Mouse (Mus musculus): ENCODE data around the gene Tmc5. TPM values are rescaled to one million over a fixed set of nuclear protein-coding genes. Genes with fewer than 3 reads are reported as not detected.

Tmc5 gene
- polyA plus RNA-seq, 1 experiment from 2014 or later, result 0.10 TPM

- WGBS (ENCODE audit: insufficient replicate concordance), result 52% methylated on average over 6 of the region's 6 CpGs
- no peak for ATAC-seq (replicated peaks; ENCODE audit: insufficient number of reproducible peaks, low FRiP score, low TSS enrichment)
These were observed 109.0 kb downstream of the Tmc5 start for GRCm38 (mm10) chr7:118706051-118706450.

GRCm38 (mm10) chr7:118706488-118706887, 109.4 kb downstream of the Tmc5 start:
- H3K36me3 ChIP-seq (ENCODE audit: control insufficient read depth, insufficient read depth, low read length), result no peaks in the 10 kb centered on the region
- no peaks in the 10 kb centered on the region for H3K27me3 ChIP-seq (ENCODE audit: control insufficient read depth, insufficient read depth, low read length)
- H3K4me2 ChIP-seq, result no peak overlapping the region
- no peak overlapping the region for H3K27ac ChIP-seq (ENCODE audit: low read depth, low read length)
- no peak overlapping the region for H3K9ac ChIP-seq (ENCODE audit: low read depth, low read length)
- no peak overlapping the region for H3K4me3 ChIP-seq (ENCODE audit: low read depth, low read length)
- 88% methylated on average over 5 of the region's 5 CpGs for WGBS (ENCODE audit: insufficient replicate concordance)
- no peak for ATAC-seq (replicated peaks; ENCODE audit: insufficient number of reproducible peaks, low FRiP score, low TSS enrichment)
- H3K9me3 ChIP-seq (replicated peaks; ENCODE audit: control insufficient read depth, low read length), result no peaks in the 10 kb centered on the region
- peaks cover 9% of the 10 kb centered on the region; the same call in 1 of the 2 replicates for H3K4me1 ChIP-seq (ENCODE audit: control insufficient read depth, insufficient read depth, low read length)

More at GRCm38 (mm10) chr7:118706051-118706450, 109.0 kb downstream of the Tmc5 start:
- peak overlapping the region; percentile 82 for H3K4me2 ChIP-seq
- H3K4me3 ChIP-seq (ENCODE audit: low read depth, low read length), result peak overlapping the region; percentile 74
- no peaks in the 10 kb centered on the region for H3K27me3 ChIP-seq (ENCODE audit: control insufficient read depth, insufficient read depth, low read length)
- no peaks in the 10 kb centered on the region for H3K9me3 ChIP-seq (replicated peaks; ENCODE audit: control insufficient read depth, low read length)
- 0 out of 2 replicates have a peak overlapping the region, but pooled peaks have one; percentile 70 for H3K27ac ChIP-seq (ENCODE audit: low read depth, low read length)
- 0 out of 2 replicates have a peak overlapping the region, but pooled peaks have one; percentile 11 for H3K9ac ChIP-seq (ENCODE audit: low read depth, low read length)
- no peaks in the 10 kb centered on the region for H3K36me3 ChIP-seq (ENCODE audit: control insufficient read depth, insufficient read depth, low read length)
- H3K4me1 ChIP-seq (ENCODE audit: control insufficient read depth, insufficient read depth, low read length), result peaks cover 9% of the 10 kb centered on the region; the same call in 1 of the 2 replicates

DNA sequence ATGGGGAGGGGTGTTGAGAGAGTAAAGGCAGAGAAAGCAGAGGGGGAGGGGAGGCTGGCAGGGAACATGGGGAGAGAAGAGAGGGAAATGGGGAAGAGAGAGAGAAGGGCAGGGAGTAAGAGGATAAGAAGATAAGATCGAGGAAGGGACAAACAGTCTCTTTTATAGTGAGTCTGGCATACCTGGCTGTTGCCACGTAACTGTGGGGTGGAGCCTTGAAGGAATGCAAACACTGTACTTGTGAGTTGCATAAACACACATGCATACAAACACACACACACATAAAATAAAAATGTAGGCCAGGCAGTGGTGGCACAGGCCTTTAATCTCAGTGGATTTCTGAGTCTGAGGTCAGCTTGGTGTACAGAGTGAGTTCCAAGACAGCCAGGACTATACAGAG, 110.1 kb downstream of the Tmc5 start:
- no peak for ATAC-seq (replicated peaks; ENCODE audit: insufficient number of reproducible peaks, low FRiP score, low TSS enrichment)
- no peak overlapping the region for H3K4me2 ChIP-seq
- H3K9ac ChIP-seq (ENCODE audit: low read depth, low read length), result no peak overlapping the region
- H3K4me3 ChIP-seq (ENCODE audit: low read depth, low read length), result no peak overlapping the region
- no peaks in the 10 kb centered on the region for H3K9me3 ChIP-seq (replicated peaks; ENCODE audit: control insufficient read depth, low read length)
- peaks cover 9% of the 10 kb centered on the region; the same call in 1 of the 2 replicates for H3K4me1 ChIP-seq (ENCODE audit: control insufficient read depth, insufficient read depth, low read length)
- H3K27me3 ChIP-seq (ENCODE audit: control insufficient read depth, insufficient read depth, low read length), result no peaks in the 10 kb centered on the region
- no peaks in the 10 kb centered on the region for H3K36me3 ChIP-seq (ENCODE audit: control insufficient read depth, insufficient read depth, low read length)
- 64% methylated on average over 2 of the region's 2 CpGs for WGBS (ENCODE audit: insufficient replicate concordance)
- H3K27ac ChIP-seq (ENCODE audit: low read depth, low read length), result no peak overlapping the region

DNA sequence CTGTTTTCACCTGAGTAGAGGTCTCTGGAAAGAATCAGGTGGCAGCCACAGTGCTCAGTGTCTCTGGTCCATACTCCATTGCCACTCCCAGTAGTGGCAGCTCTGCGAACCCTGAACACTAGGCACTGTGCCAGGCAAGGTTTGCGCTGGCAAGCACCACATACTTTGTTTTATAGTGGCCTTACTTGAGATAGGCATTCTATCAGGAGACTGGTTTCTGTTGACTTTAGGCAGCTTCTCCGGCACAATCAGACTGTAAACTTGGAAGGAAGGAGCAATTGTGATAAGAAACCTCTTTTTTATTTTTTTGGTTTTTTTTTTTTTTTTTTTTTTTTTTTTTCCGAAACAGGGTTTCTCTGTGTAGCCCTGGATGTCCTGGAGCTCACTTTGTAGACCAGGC, 110.9 kb downstream of the Tmc5 start:
- no peak for ATAC-seq (replicated peaks; ENCODE audit: insufficient number of reproducible peaks, low FRiP score, low TSS enrichment)
- Histone ChIP-seq H3K27ac (ENCODE audit: low read depth, low read length) (no peak overlapping the region), H3K4me1 (ENCODE audit: control insufficient read depth, insufficient read depth, low read length) (peaks cover 11% of the 10 kb centered on the region; the same call in 1 of the 2 replicates), H3K36me3 (ENCODE audit: control insufficient read depth, insufficient read depth, low read length) (no peaks in the 10 kb centered on the region), H3K9me3 (replicated peaks; ENCODE audit: control insufficient read depth, low read length) (no peaks in the 10 kb centered on the region), H3K4me2 (no peak overlapping the region), H3K27me3 (ENCODE audit: control insufficient read depth, insufficient read depth, low read length) (no peaks in the 10 kb centered on the region), H3K9ac (ENCODE audit: low read depth, low read length) (no peak overlapping the region), H3K4me3 (ENCODE audit: low read depth, low read length) (no peak overlapping the region)
- WGBS (ENCODE audit: insufficient replicate concordance), result 59% methylated on average over 4 of the region's 4 CpGs

DNA sequence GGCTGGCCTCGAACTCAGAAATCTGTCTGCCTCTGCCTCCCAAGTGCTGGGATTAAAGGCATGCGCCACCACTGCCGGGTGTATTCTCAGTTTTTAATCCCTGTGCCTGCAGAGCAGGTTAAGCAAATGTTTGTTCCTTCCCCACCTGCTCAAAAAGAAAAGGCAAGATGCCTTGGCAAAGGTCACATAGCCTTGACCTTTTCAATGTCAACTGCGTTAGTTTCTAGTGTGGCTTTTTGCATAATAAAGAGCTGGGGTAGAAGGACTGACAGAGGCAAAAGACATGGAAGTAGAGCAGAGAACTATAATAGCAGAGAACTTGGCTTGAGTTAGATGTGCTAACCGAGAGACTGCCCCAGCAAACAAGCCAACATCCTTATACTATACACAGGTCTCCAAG, 113.7 kb downstream of the Tmc5 start:
- WGBS (ENCODE audit: insufficient replicate concordance), result 70% methylated on average over 5 of the region's 5 CpGs
- no peak for ATAC-seq (replicated peaks; ENCODE audit: insufficient number of reproducible peaks, low FRiP score, low TSS enrichment)

GRCm38 (mm10) chr7:118712228-118713173, 115.4 kb downstream of the Tmc5 start, which contains the start of gene Ccp110:
Ccp110 (plus strand) TSS chr7:118712552.
- under 1% methylated on average over 48 of the region's 48 CpGs for WGBS (ENCODE audit: insufficient replicate concordance)
- no peaks in the 10 kb centered on the region for H3K27me3 ChIP-seq (ENCODE audit: control insufficient read depth, insufficient read depth, low read length)
- peak within 1 kb of the TSS; percentile 83 for H3K4me2 ChIP-seq
- peak within 1 kb of the TSS; percentile 72 for H3K9ac ChIP-seq (ENCODE audit: low read depth, low read length)
- H3K4me1 ChIP-seq (ENCODE audit: control insufficient read depth, insufficient read depth, low read length), result 0 out of 2 replicates have a peak, but pooled peaks cover 7% of the 10 kb centered on the region
- H3K27ac ChIP-seq (ENCODE audit: low read depth, low read length), result no peak within 1 kb of the TSS
- H3K36me3 ChIP-seq (ENCODE audit: control insufficient read depth, insufficient read depth, low read length), result no peaks in the 10 kb centered on the region
- peak within 1 kb of the TSS; percentile 85 for H3K4me3 ChIP-seq (ENCODE audit: low read depth, low read length)
- no peaks in the 10 kb centered on the region for H3K9me3 ChIP-seq (replicated peaks; ENCODE audit: control insufficient read depth, low read length)
- ATAC-seq (replicated peaks; ENCODE audit: insufficient number of reproducible peaks, low FRiP score, low TSS enrichment), result peak; percentile 94

More for the DNA sequence above, 113.7 kb downstream of the Tmc5 start:
- no peaks in the 10 kb centered on the region for H3K9me3 ChIP-seq (replicated peaks; ENCODE audit: control insufficient read depth, low read length)
- H3K4me2 ChIP-seq, result no peak overlapping the region
- H3K4me3 ChIP-seq (ENCODE audit: low read depth, low read length), result no peak overlapping the region
- no peaks in the 10 kb centered on the region for H3K36me3 ChIP-seq (ENCODE audit: control insufficient read depth, insufficient read depth, low read length)
- no peaks in the 10 kb centered on the region for H3K27me3 ChIP-seq (ENCODE audit: control insufficient read depth, insufficient read depth, low read length)
- no peak overlapping the region for H3K27ac ChIP-seq (ENCODE audit: low read depth, low read length)
- H3K9ac ChIP-seq (ENCODE audit: low read depth, low read length), result no peak overlapping the region
- H3K4me1 ChIP-seq (ENCODE audit: control insufficient read depth, insufficient read depth, low read length), result 0 out of 2 replicates have a peak, but pooled peaks cover 7% of the 10 kb centered on the region

DNA sequence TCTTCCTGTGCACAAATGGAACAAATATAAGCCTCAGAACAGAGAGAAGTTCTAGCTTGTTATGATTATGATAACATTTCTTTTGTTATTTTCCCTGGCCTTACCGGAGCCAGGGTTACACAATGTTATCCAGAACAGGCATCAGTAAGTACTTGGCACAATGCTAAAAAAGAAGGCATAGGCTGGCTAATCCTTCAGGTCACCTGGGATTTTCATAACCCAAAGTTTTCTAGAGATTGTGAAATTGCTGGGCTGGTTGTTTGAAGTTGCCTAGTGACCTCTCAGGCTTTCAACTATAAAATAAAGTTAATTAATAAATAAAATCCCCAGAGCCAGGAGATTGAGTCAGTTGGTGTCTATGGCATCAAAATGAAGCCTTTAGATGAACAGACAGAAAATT, 117.8 kb downstream of the Tmc5 start:
- Histone ChIP-seq H3K9me3 (replicated peaks; ENCODE audit: control insufficient read depth, low read length) (no peaks in the 10 kb centered on the region), H3K27ac (ENCODE audit: low read depth, low read length) (no peak overlapping the region), H3K4me2 (no peak overlapping the region), H3K4me3 (ENCODE audit: low read depth, low read length) (no peak overlapping the region), H3K27me3 (ENCODE audit: control insufficient read depth, insufficient read depth, low read length) (no peaks in the 10 kb centered on the region), H3K36me3 (ENCODE audit: control insufficient read depth, insufficient read depth, low read length) (no peaks in the 10 kb centered on the region), H3K9ac (ENCODE audit: low read depth, low read length) (no peak overlapping the region), H3K4me1 (ENCODE audit: control insufficient read depth, insufficient read depth, low read length) (0 out of 2 replicates have a peak, but pooled peaks cover 7% of the 10 kb centered on the region)
- ATAC-seq (replicated peaks; ENCODE audit: insufficient number of reproducible peaks, low FRiP score, low TSS enrichment), result no peak
- WGBS (ENCODE audit: insufficient replicate concordance), result 68% methylated on average over 1 of the region's 1 CpGs

GRCm38 (mm10) chr7:118718066-118718465, 121.0 kb downstream of the Tmc5 start:
- 90% methylated on average over 4 of the region's 4 CpGs for WGBS (ENCODE audit: insufficient replicate concordance)
- no peaks in the 10 kb centered on the region for H3K27me3 ChIP-seq (ENCODE audit: control insufficient read depth, insufficient read depth, low read length)
- no peak overlapping the region for H3K27ac ChIP-seq (ENCODE audit: low read depth, low read length)
- 0 out of 2 replicates have a peak, but pooled peaks cover 4% of the 10 kb centered on the region for H3K4me1 ChIP-seq (ENCODE audit: control insufficient read depth, insufficient read depth, low read length)
- no peak for ATAC-seq (replicated peaks; ENCODE audit: insufficient number of reproducible peaks, low FRiP score, low TSS enrichment)
- peaks cover 2% of the 10 kb centered on the region for H3K36me3 ChIP-seq (ENCODE audit: control insufficient read depth, insufficient read depth, low read length)
- no peaks in the 10 kb centered on the region for H3K9me3 ChIP-seq (replicated peaks; ENCODE audit: control insufficient read depth, low read length)
- H3K4me3 ChIP-seq (ENCODE audit: low read depth, low read length), result no peak overlapping the region
- H3K4me2 ChIP-seq, result no peak overlapping the region
- no peak overlapping the region for H3K9ac ChIP-seq (ENCODE audit: low read depth, low read length)

Measured in heart, embryonic 11.5 days (tissue).